Mouse (Mus musculus): ENCODE measurements at regions not wholly inside any gene's neighbourhood (a gene's known extent, or its start where the extent isn't known, plus 50 kb on each side); places are given as distances from the start of the nearest gene placed in this dataset.
"Not testable (repeated sequence)": the region's sequence is repeated elsewhere in the genome, so short reads cannot be mapped to it uniquely, and the experiment has no call there.

DNA sequence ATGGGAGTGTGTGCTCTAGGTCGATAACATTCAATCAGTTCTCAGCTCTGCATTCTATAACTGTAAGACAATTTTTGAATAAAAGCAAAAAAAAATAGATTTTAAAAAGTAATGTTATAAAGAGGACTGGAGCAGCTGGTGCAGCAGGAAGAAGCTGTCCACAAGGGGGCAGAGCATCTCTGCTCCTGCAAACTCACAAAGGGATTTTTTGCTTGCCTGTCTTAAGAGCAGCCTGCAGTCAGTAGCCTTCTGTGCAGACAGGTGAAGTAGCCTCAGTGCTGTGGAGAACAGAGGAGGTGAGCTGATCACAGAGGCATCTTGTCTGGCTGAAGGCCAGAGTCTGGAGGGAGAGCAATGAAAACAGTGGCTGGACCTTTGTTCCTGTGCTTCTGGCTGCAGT is 477.2 kb downstream of the Dad1 start:
- not testable (repeated sequence) for H3K36me3 ChIP-seq (ENCODE audit: control insufficient read depth, insufficient read depth, low read length); H3K27me3 ChIP-seq (ENCODE audit: control insufficient read depth, insufficient read depth, low read length)
- DNase-seq = peak; percentile 70
- TF ChIP-seq CTCF (IDR thresholded peaks at IDR 0.05; ENCODE audit: borderline replicate concordance, control insufficient read depth, extremely low read depth, insufficient read depth, low read length, poor library complexity) = 0 out of 2 replicates have a peak, but pooled peaks have one; percentile 11
- peak overlapping the region; percentile 28 for H3K4me3 ChIP-seq (ENCODE audit: control insufficient read depth, insufficient read depth, low read length)
- peak overlapping the region; percentile 77 for H3K27ac ChIP-seq (ENCODE audit: control insufficient read depth, insufficient read depth, low read length)
- 51% methylated on average over 1 of the region's 1 CpGs for WGBS
- peaks cover 14% of the 10 kb centered on the region for H3K4me1 ChIP-seq (replicated peaks; ENCODE audit: control insufficient read depth, insufficient read depth, low read length)

DNA sequence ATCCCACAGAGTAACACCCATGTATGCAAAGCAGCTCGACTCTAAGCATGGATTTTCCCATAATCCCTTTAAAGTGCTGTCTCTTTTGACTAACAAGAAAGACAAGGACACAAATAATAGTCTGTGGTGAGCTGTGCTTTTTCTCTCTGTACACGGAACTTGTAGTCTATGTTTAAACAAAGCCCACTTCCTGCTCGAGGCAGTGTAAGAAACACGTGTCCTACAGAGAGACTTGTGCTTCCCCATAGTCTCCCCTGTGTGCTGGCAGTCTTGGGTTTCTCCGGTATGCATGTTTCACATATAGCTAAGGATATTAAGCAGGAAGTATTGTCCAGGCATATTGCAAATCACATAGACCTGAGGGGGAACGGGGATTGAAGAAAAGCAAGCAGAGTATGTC is 487.4 kb downstream of the Dad1 start:
- not testable (repeated sequence) for H3K4me1 ChIP-seq (replicated peaks; ENCODE audit: control insufficient read depth, insufficient read depth, low read length); H3K27me3 ChIP-seq (ENCODE audit: control insufficient read depth, insufficient read depth, low read length); H3K36me3 ChIP-seq (ENCODE audit: control insufficient read depth, insufficient read depth, low read length); DNase-seq; H3K4me3 ChIP-seq (ENCODE audit: control insufficient read depth, insufficient read depth, low read length); H3K27ac ChIP-seq (ENCODE audit: control insufficient read depth, insufficient read depth, low read length)
- WGBS = 8% methylated on average over 6 of the region's 6 CpGs

DNA sequence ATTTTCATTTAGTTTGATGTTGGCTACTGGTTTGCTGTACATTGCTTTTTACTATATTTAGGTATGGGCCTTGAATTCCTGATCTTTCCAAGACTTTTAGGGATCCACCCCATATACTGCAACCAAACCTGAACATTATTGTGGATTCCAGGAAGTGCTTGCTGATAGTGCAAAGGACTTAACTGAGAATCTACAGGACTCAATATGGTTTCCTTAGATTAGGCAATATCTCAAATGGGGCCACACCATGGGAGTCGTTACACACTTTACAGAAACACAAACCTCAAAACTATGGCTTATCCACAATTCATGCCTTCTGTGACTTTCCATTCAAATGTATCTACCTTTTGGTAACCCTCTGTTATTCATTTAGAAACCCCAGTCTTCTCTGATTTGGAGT is 488.0 kb downstream of the Dad1 start:
- not testable (repeated sequence) for DNase-seq; H3K27ac ChIP-seq (ENCODE audit: control insufficient read depth, insufficient read depth, low read length); H3K4me3 ChIP-seq (ENCODE audit: control insufficient read depth, insufficient read depth, low read length); H3K36me3 ChIP-seq (ENCODE audit: control insufficient read depth, insufficient read depth, low read length); H3K4me1 ChIP-seq (replicated peaks; ENCODE audit: control insufficient read depth, insufficient read depth, low read length); H3K27me3 ChIP-seq (ENCODE audit: control insufficient read depth, insufficient read depth, low read length)
- WGBS = 79% methylated on average over 1 of the region's 1 CpGs

DNA sequence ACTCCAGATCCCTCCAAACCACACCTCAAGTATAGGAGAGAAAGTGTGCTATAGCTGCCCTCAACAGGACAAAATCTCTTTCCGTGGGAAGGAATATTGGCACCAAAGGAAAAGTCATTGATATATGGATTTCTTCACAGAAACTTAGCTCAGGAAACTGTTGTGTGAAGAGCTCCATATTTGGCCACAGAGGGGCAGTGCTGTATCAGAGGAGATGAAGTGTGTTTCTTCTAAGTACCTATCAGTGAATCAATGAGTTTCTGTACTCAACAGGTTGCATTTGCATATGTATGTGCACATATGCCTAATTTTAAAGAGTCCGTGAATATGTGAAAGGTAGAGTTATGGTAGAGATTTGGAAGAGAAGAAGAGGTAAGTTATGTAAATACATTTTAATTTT is 493.3 kb downstream of the Dad1 start:
- not testable (repeated sequence) for H3K27me3 ChIP-seq (ENCODE audit: control insufficient read depth, insufficient read depth, low read length); H3K4me3 ChIP-seq (ENCODE audit: control insufficient read depth, insufficient read depth, low read length); DNase-seq; H3K36me3 ChIP-seq (ENCODE audit: control insufficient read depth, insufficient read depth, low read length); H3K27ac ChIP-seq (ENCODE audit: control insufficient read depth, insufficient read depth, low read length); H3K4me1 ChIP-seq (replicated peaks; ENCODE audit: control insufficient read depth, insufficient read depth, low read length)
- 71% methylated on average over 2 of the region's 2 CpGs for WGBS

DNA sequence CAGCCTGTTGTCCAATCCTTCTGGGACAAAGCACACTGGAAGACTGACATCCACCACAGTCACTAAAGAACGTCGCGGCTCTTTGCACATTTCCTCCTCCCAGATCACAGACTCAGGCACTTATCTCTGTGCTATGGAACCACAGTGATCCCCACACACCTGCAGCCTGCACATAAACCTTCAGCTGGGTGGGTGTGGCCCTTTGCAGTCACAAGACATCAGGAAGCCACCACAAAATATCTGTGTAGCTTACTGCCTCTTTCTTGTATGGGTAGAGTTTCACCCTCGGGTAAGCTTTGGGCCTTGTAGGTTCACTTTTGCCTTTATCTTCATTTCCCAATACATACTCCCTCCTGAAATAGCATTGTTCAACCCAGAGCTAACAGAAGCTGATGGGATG is 496.1 kb downstream of the Dad1 start:
- peak; percentile 52 for DNase-seq
- 4% methylated on average over 4 of the region's 4 CpGs for WGBS
- H3K4me3 ChIP-seq (ENCODE audit: control insufficient read depth, insufficient read depth, low read length); H3K4me1 ChIP-seq (replicated peaks; ENCODE audit: control insufficient read depth, insufficient read depth, low read length); H3K36me3 ChIP-seq (ENCODE audit: control insufficient read depth, insufficient read depth, low read length); H3K27me3 ChIP-seq (ENCODE audit: control insufficient read depth, insufficient read depth, low read length): not testable (repeated sequence)
- H3K27ac ChIP-seq (ENCODE audit: control insufficient read depth, insufficient read depth, low read length) = peak overlapping the region; percentile 31; the same call in 1 of the 2 replicates

DNA sequence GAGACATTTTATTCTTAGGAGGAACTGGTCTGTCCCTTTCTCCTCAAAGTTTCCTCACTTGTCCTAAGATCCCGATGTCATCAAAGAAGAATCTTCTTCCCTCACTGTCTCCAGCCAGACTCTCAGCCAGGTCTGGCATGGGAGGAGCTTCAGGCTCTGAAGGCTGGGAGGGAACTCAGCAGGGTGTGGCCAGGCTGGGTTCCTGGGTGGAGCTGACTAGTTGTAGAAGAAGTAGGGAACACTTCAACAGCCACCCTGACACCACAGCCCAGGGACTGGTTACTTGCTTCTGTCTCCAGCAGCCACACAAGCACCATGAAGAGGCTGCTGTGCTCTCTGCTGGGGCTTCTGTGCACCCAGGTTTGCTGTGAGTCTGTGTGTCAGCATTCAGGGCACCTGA is 496.8 kb downstream of the Dad1 start:
- WGBS = no CpG with 5 or more reads among the region's 1 CpGs
- not testable (repeated sequence) for DNase-seq; H3K4me1 ChIP-seq (replicated peaks; ENCODE audit: control insufficient read depth, insufficient read depth, low read length); H3K27me3 ChIP-seq (ENCODE audit: control insufficient read depth, insufficient read depth, low read length); H3K36me3 ChIP-seq (ENCODE audit: control insufficient read depth, insufficient read depth, low read length)
- Histone ChIP-seq H3K4me3 (ENCODE audit: control insufficient read depth, insufficient read depth, low read length) (peak overlapping the region; percentile 15), H3K27ac (ENCODE audit: control insufficient read depth, insufficient read depth, low read length) (peak overlapping the region; percentile 31; the same call in 1 of the 2 replicates)

DNA sequence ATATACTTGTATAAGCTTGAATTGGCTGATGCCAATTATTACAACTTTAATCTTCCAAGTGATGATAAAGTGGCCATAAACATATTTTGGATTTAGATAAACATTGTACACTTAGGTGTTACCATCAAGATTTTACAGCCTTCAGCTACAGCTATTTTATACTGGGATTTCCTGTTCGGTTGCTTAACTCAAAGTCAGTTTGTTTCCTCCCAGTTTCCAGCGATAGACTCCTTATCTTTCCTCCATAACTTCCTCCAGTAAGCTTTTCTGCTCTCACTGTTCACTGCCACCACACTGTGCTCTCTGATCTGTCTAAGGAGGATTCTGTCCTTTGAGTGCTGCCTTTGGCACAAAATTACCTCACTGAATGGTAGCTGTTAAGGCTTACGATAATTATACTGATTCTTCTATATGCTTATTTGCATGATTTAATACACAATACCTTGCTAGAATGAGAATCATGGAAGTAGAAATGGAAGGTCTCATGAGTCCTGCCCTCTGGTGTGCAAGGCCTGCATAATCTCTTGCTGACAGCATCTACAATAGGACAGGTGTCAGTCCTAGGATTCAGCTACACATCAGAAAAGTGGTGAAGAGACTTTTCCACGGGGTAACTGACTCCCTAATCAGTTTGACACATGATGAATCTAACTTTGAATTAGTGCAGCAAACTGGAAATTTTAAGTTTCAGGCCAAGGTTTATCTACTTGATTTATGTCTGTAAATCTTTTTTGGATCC is 503.0 kb downstream of the Dad1 start:
- WGBS = 40% methylated on average over 4 of the region's 4 CpGs
- no peaks in the 10 kb centered on the region for H3K36me3 ChIP-seq (ENCODE audit: control insufficient read depth, insufficient read depth, low read length)

DNA sequence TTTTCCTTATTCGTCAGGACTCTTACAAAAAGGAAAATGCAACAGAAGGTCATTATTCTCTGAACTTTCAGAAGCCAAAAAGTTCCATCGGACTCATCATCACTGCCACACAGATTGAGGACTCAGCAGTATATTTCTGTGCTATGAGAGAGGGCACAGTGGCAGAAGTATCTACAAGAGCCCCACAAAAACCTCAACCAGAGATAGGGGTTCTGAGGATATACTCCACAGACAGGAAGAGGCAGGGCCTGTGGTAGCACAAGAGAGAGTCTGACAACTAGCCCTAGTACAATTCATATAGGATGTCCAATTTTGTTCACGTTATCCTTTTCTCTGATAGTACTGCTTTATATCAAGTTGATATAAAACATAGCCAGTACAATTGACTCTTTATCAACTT is 510.4 kb downstream of the Dad1 start:
- H3K4me1 ChIP-seq (replicated peaks; ENCODE audit: control insufficient read depth, insufficient read depth, low read length); H3K27me3 ChIP-seq (ENCODE audit: control insufficient read depth, insufficient read depth, low read length); H3K27ac ChIP-seq (ENCODE audit: control insufficient read depth, insufficient read depth, low read length); H3K36me3 ChIP-seq (ENCODE audit: control insufficient read depth, insufficient read depth, low read length); H3K4me3 ChIP-seq (ENCODE audit: control insufficient read depth, insufficient read depth, low read length); DNase-seq: not testable (repeated sequence)
- 21% methylated on average over 3 of the region's 3 CpGs for WGBS

More for the DNA sequence above, 503.0 kb downstream of the Dad1 start:
- no peak overlapping the region for H3K27ac ChIP-seq (ENCODE audit: control insufficient read depth, insufficient read depth, low read length)
- no peak overlapping the region for H3K4me3 ChIP-seq (ENCODE audit: control insufficient read depth, insufficient read depth, low read length)
- no peaks in the 10 kb centered on the region for H3K27me3 ChIP-seq (ENCODE audit: control insufficient read depth, insufficient read depth, low read length)
- DNase-seq = no peak
- H3K4me1 ChIP-seq (replicated peaks; ENCODE audit: control insufficient read depth, insufficient read depth, low read length) = no peaks in the 10 kb centered on the region
- no peak for TF ChIP-seq POLR2A (IDR thresholded peaks at IDR 0.05; ENCODE audit: control insufficient read depth, extremely low read depth, insufficient read depth, low read length, poor library complexity)
- TF ChIP-seq CTCF (IDR thresholded peaks at IDR 0.05; ENCODE audit: borderline replicate concordance, control insufficient read depth, extremely low read depth, insufficient read depth, low read length, poor library complexity) = no peak

DNA sequence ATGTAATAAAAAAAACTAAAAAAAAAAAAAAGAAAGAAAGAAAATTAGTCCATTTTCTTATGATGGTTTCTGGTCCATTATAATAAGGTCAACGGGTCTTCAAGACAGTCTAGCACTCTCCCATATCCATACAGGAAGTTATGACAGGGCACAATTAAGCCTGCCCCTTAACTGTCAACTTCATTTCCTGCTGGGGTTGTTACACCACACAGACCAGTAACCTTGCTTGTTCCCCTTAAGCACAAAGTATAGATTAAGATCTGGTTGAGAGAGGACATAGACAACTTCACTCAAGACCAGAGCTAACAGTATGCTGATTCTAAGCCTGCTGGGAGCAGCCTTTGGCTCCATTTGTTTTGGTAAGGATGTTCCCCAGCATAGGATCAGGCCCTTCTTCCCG is 511.0 kb downstream of the Dad1 start:
- H3K4me1 ChIP-seq (replicated peaks; ENCODE audit: control insufficient read depth, insufficient read depth, low read length); H3K27me3 ChIP-seq (ENCODE audit: control insufficient read depth, insufficient read depth, low read length); H3K4me3 ChIP-seq (ENCODE audit: control insufficient read depth, insufficient read depth, low read length); H3K36me3 ChIP-seq (ENCODE audit: control insufficient read depth, insufficient read depth, low read length); DNase-seq: not testable (repeated sequence)
- WGBS = 27% methylated on average over 2 of the region's 2 CpGs
- H3K27ac ChIP-seq (ENCODE audit: control insufficient read depth, insufficient read depth, low read length) = peak overlapping the region; percentile 57

DNA sequence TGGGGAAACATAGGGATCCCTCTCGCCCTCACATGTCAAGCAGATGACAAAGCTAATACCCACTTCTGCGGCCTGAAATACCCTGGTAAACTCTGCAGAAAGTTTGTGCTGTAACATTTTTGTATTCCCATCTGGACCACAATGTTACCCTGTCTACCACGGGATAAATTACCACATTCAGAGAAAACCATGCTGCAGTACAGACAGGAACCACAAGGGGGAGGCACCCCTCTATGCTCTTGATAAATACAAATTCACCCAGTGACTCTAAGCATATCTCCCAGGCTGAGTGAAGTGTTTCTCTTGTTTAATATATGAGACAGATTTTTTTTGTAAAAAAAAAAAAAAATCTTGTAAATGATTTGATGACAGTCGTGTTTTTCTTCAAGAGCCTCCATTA is 512.7 kb downstream of the Dad1 start:
- 41% methylated on average over 4 of the region's 4 CpGs for WGBS
- peak; percentile 72 for DNase-seq
- not testable (repeated sequence) for H3K4me1 ChIP-seq (replicated peaks; ENCODE audit: control insufficient read depth, insufficient read depth, low read length); H3K27ac ChIP-seq (ENCODE audit: control insufficient read depth, insufficient read depth, low read length); H3K27me3 ChIP-seq (ENCODE audit: control insufficient read depth, insufficient read depth, low read length); H3K36me3 ChIP-seq (ENCODE audit: control insufficient read depth, insufficient read depth, low read length); H3K4me3 ChIP-seq (ENCODE audit: control insufficient read depth, insufficient read depth, low read length)

DNA sequence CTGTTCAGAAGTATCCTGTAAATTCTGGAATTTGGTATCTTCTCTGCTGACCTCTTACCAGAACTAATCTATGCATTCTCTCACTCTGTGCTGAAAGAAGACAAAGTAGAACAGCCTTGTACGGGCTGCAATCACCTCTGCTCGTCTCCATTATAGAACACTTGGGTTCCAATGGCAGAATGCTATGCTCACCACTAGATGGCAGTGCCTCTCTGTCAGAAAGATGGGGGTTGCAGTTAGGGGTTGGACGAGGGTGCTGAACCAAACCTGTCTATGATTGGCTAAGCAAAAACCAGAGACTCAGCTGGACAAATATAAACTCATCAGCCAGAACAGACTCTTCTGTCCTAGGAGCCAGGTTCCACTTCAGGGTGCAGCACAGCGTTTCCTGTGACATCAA is 515.9 kb downstream of the Dad1 start:
- not testable (repeated sequence) for H3K4me1 ChIP-seq (replicated peaks; ENCODE audit: control insufficient read depth, insufficient read depth, low read length); H3K4me3 ChIP-seq (ENCODE audit: control insufficient read depth, insufficient read depth, low read length); H3K36me3 ChIP-seq (ENCODE audit: control insufficient read depth, insufficient read depth, low read length); H3K27me3 ChIP-seq (ENCODE audit: control insufficient read depth, insufficient read depth, low read length); H3K27ac ChIP-seq (ENCODE audit: control insufficient read depth, insufficient read depth, low read length); DNase-seq
- 22% methylated on average over 4 of the region's 4 CpGs for WGBS
